Mouse (Mus musculus) midbrain, postnatal 0 days (tissue): ENCODE measurements at regions not wholly inside any gene's neighbourhood (a gene's known extent, or its start where the extent isn't known, plus 50 kb on each side); places are given as distances from the start of the nearest gene placed in this dataset.

Experiments used
- ATAC-seq: fragments of 200-750 bp; cut with Nextera tagmentation; 2 replicates; pipeline ENCODE4 v1.8.0; 2017; ENCODE audit warnings: moderate number of reproducible peaks, mild to moderate bottlenecking, moderate TSS enrichment, moderate library complexity; ENCODE audit not compliant: low FRiP score
- DNase-seq: peaks from one replicate; pipeline ENCODE4 v3.0.0-alpha.2; 2015; ENCODE audit warnings: low spot score
- H3K27ac ChIP-seq: fragments of 300-500 bp; sonication (generic); 2 replicates; pipeline ENCODE4 v1.5.1; 2014; ENCODE audit warnings: low read depth, mild to moderate bottlenecking, low read length, mixed read lengths
- H3K27me3 ChIP-seq: fragments of 300-500 bp; sonication (generic); 2 replicates; pipeline ENCODE4 v1.6.1; 2014; ENCODE audit warnings: low read length, control low read depth, mixed read lengths; ENCODE audit not compliant: insufficient read depth
- H3K36me3 ChIP-seq: fragments of 300-500 bp; sonication (generic); 2 replicates; pipeline ENCODE4 v1.6.1; 2014; ENCODE audit warnings: low read length, control low read depth, mixed read lengths; ENCODE audit not compliant: insufficient read depth
- H3K4me1 ChIP-seq: fragments of 300-500 bp; sonication (generic); 2 replicates; pipeline ENCODE4 v1.6.1; 2014; ENCODE audit warnings: mild to moderate bottlenecking, control low read depth, antibody characterized with exemption, low read length, mixed read lengths; ENCODE audit not compliant: insufficient read depth
- H3K4me2 ChIP-seq: fragments of 300-500 bp; sonication (generic); 2 replicates; pipeline ENCODE4 v1.6.1; 2014; ENCODE audit warnings: low read depth, mild to moderate bottlenecking, low read length, mixed read lengths; ENCODE audit not compliant: poor library complexity, severe bottlenecking
- H3K4me3 ChIP-seq: fragments of 300-500 bp; sonication (generic); 2 replicates; pipeline ENCODE4 v1.5.1; 2014; ENCODE audit warnings: low read depth, mild to moderate bottlenecking, low read length, moderate library complexity
- H3K9ac ChIP-seq: fragments of 300-500 bp; sonication (generic); replicated peaks from 2 replicates; pipeline ENCODE4 v1.6.1; 2014; ENCODE audit warnings: mild to moderate bottlenecking, low read length, moderate library complexity, mixed read lengths; ENCODE audit not compliant: poor library complexity, severe bottlenecking
- H3K9me3 ChIP-seq: fragments of 300-500 bp; sonication (generic); 2 replicates; pipeline ENCODE4 v1.6.1; 2016; ENCODE audit warnings: low read length, control low read depth
- CTCF ChIP-seq: IDR thresholded peaks from 2 replicates; pipeline ENCODE4 v1.5.1; 2016; ENCODE audit warnings: antibody characterized with exemption, mild to moderate bottlenecking
- WGBS: fragments of 180-500 bp; shearing (Covaris S2); extraction: QIAGEN DNeasy Blood & Tissue Kit; methylation state at CpG from one replicate; pipeline ENCODE4 v1.1.7; 2014; 5-methylcytosine and 5-hydroxymethylcytosine counted together

GRCm38 (mm10) chr2:166442997-166443396 lies 270.6 kb downstream of the Prex1 start:
- Histone ChIP-seq H3K4me1 (peaks cover 7% of the 10 kb centered on the region; the same call in 1 of the 2 replicates), H3K27me3 (no peaks in the 10 kb centered on the region), H3K9ac (no peak overlapping the region), H3K4me2 (no peak overlapping the region), H3K4me3 (no peak overlapping the region), H3K27ac (peak overlapping the region; percentile 51), H3K9me3 (no peaks in the 10 kb centered on the region), H3K36me3 (no peaks in the 10 kb centered on the region)
- DNase-seq = peak; percentile 78
- WGBS = 24% methylated on average over 15 of the region's 15 CpGs
- no peak for TF ChIP-seq CTCF
- ATAC-seq = no peak

GRCm38 (mm10) chr2:166439847-166440775 lies 273.5 kb downstream of the Prex1 start:
- Histone ChIP-seq H3K4me2 (no peak overlapping the region), H3K27ac (no peak overlapping the region), H3K9ac (no peak overlapping the region), H3K4me3 (no peak overlapping the region), H3K9me3 (no peaks in the 10 kb centered on the region), H3K27me3 (no peaks in the 10 kb centered on the region), H3K4me1 (peaks cover 8% of the 10 kb centered on the region; the same call in 1 of the 2 replicates), H3K36me3 (no peaks in the 10 kb centered on the region)
- peak; percentile 65 for TF ChIP-seq CTCF
- ATAC-seq = no peak
- DNase-seq = peak; percentile 61
- 61% methylated on average over 13 of the region's 13 CpGs for WGBS

GRCm38 (mm10) chr2:166438207-166438606 lies 275.4 kb downstream of the Prex1 start:
- TF ChIP-seq CTCF = no peak
- Histone ChIP-seq H3K27ac (no peak overlapping the region), H3K4me2 (no peak overlapping the region), H3K4me3 (no peak overlapping the region), H3K9me3 (no peaks in the 10 kb centered on the region), H3K4me1 (peaks cover 8% of the 10 kb centered on the region; the same call in 1 of the 2 replicates), H3K9ac (no peak overlapping the region), H3K27me3 (no peaks in the 10 kb centered on the region), H3K36me3 (no peaks in the 10 kb centered on the region)
- WGBS = 44% methylated on average over 9 of the region's 9 CpGs
- ATAC-seq (no peak), DNase-seq (no peak)

- no peaks in the 10 kb centered on the region for H3K9me3 ChIP-seq
- no peak overlapping the region for H3K9ac ChIP-seq
- no peaks in the 10 kb centered on the region for H3K27me3 ChIP-seq
- no peak overlapping the region for H3K4me2 ChIP-seq
- H3K27ac ChIP-seq = no peak overlapping the region
- no peak overlapping the region for H3K4me3 ChIP-seq
- H3K4me1 ChIP-seq = peaks cover 5% of the 10 kb centered on the region; the same call in 1 of the 2 replicates
- no peak for ATAC-seq
- no peak for DNase-seq
- H3K36me3 ChIP-seq = no peaks in the 10 kb centered on the region
- TF ChIP-seq CTCF = no peak
- WGBS = 31% methylated on average over 8 of the region's 8 CpGs
Observed at GRCm38 (mm10) chr2:166434554-166434953, 279.1 kb downstream of the Prex1 start.

- Histone ChIP-seq H3K9ac (no peak overlapping the region), H3K27ac (0 out of 2 replicates have a peak overlapping the region, but pooled peaks have one; percentile 4), H3K4me3 (no peak overlapping the region), H3K4me1 (peaks cover 5% of the 10 kb centered on the region; the same call in 1 of the 2 replicates), H3K9me3 (no peaks in the 10 kb centered on the region), H3K27me3 (no peaks in the 10 kb centered on the region), H3K4me2 (no peak overlapping the region), H3K36me3 (no peaks in the 10 kb centered on the region)
- no peak for TF ChIP-seq CTCF
- ATAC-seq (0 out of 2 replicates have a peak, but pooled peaks have one; percentile 58), DNase-seq (peak; percentile 83)
- WGBS = 41% methylated on average over 15 of the region's 15 CpGs
Observed at GRCm38 (mm10) chr2:166433655-166434333, 278.3 kb upstream of the Sulf2 start.
